Mouse (Mus musculus) cerebellum, adult 11-12 months (tissue): ENCODE results near the gene Klf1.

Experiments
- DNase-seq: peaks from one replicate; pipeline ENCODE4 v3.0.0; 2022

Gene Klf1

GRCm38 (mm10) chr8:84936041-84936961 lies 34.6 kb downstream of the Klf1 start:
- peak; percentile 48 for DNase-seq

GRCm38 (mm10) chr8:84936962-84937546 lies 35.3 kb downstream of the Klf1 start, which contains the start of gene Mast1:
Mast1 (minus strand) TSS chr8:84937359.
- DNase-seq: peak; percentile 84

DNA sequence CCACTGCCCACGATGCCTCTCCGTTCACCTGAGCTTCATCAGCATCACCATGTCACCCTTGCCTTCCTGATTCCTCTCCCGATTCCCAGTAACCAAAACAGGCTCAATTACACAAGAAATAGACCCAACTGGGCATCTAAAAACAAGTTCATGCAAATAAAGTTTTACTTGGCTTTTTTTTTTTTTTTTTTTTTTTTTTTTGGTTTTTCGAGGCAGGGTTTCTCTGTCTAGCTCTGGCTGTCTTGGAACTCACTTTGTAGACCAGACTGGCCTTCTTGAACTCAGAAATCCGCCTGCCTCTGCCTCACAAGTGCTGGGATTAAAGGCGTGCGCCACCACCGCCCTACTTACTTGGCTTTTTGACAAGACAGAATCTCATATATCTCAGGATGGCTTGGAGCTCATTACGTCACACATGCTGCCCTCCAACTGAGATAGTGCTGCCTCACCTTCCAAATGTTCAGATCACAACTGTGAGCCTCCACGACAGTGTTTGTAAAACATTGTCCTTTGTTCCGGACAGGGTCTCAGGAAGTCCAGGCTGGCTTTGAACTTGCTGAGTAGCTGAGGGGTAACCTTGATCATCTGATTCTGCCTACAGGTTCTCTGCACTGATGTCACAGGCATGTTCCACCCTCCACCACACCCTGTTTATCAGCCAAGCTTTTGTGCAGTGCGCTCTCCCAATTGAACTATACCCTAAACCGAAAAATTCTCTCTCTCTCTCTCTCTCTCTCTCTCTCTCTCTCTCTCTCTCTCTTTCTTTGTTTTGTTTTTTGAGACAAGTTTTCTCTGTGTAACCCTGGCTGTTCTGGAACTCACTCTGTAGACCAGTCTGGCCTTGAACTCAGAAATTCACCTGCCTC lies 36.1 kb downstream of the Klf1 start:
- peak; percentile 61 for DNase-seq

DNA sequence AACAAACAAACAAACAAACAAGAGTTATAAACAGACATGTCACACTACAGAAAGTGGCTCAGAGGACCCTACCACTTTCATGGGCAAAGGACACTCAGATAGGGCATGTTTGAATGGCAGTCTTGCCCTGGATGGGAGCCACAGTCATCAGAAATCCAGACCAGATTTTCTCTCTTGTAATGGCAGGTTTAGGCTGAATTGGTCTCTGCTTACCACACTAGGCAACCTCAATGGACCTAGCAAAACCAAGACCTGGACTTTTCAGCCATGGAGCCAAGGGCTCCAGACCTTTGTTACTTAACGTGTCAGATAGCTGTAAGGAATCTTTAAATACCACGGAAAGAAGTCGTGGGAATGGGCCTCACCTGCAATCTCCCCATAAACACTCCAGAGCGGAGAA lies 42.0 kb downstream of the Klf1 start:
- no peak for DNase-seq

DNA sequence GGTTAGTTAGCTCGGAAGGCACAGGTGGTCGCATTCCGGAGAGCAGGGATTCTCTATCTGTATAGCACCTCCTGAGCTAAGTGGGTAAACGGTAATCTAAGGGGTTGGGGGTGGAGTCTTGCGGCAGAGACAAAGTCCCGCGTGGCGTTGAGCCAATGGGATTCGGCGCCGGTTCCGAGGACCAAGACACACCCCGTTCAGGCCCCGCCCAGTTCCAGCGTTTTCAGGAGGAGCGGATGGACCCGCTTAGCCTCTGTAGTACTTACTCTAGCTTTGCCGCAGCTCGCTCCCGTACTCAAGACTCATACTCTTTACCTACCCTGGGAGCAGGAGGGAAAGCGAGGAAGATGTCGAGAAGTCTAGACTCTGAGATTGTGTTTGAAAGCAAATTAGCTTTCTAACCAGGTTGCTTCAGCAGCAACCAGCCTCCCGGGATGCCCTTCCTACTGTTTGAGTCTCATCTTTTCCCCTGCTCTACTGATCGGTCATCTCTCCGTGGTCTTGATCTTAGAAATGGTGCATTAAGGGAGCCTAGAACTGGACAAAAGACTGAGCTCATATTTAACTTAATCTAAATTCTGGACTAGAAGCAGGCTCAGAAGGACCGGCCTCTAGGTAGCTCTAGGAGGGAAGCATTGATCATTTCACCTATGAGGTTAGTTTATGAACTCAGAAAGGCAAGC lies 42.9 kb downstream of the Klf1 start:
- peak; percentile 83 for DNase-seq

DNA sequence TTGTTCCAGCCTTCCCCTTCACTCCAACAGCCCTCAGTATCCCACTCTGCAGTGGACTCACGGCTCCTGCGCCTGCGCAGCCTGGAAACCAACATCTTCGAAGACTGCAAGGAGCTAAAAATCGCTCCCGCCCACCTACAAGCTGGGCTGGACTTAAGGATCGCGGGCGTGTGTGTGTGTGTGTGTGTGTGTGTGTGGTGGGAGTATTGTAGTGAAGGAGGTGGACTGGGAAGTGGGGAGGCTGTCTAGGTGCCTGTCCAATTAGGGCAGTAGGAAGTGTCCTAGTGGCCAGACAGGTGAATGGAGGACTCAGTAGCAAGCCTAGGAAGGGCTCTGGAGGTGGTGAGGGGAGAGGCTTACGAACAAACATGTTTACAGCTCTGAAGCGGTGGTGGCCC lies 43.5 kb downstream of the Klf1 start:
- peak; percentile 78 for DNase-seq

DNA sequence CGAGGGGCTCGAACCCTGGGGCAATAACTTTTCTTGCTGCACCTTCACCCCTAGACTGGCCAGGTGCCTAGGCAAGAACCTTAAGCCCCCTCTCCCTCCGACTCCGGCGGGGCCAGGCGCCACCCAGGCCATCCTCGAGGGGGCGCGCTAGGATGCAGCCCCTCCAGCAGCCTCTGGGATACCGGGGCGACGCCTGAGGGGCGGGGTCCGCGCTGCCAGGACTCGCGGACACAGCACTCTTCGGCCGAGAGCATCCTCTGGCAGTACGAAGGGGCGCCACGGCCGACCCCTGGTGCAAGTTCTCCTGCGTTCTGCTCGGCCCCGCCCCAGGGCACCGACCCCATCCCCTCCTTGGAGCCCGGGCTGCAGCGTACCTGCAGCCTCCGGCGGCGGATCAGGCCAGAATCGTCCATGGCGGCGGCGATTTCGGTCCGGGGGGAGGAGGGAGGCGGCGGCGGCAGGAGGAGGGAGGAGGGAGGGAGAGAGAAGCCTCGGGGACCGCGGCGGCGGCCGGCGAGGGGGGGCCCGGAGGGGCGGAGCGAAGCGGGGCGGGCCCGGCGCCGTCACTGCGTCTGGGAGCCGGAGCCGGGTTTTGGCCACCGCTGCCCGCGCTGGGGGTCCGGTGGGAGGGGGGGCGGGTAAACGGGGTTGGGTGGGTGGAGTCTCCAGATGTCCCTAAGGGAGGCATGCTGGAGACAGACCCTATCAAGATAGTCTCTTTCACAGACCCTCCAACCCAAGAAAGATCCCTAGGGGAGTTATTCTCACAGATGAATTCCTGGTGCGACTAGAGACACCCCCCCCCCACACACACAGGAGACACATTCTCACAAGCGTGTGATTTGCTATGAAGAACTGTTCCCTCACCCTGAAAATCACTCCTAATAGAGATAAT lies 44.2 kb downstream of the Klf1 start:
- peak; percentile 84 for DNase-seq

- DNase-seq: peak; percentile 73
These were observed 45.0 kb downstream of the Klf1 start, which contains the start of gene Rtbdn for GRCm38 (mm10) chr8:84946528-84947240. Rtbdn (plus strand) TSS chr8:84946991.

GRCm38 (mm10) chr8:84947241-84947545 lies 45.5 kb downstream of the Klf1 start:
- no peak for DNase-seq

GRCm38 (mm10) chr8:84949753-84950152 lies 48.0 kb downstream of the Klf1 start:
- no peak for DNase-seq

GRCm38 (mm10) chr8:84952612-84953255 lies 51.0 kb downstream of the Klf1 start:
- DNase-seq: no peak
